Mouse (Mus musculus): ENCODE results near the gene Pde6c. TPM values are rescaled to one million over a fixed set of nuclear protein-coding genes. Genes with fewer than 3 reads are reported as not detected.

The Pde6c gene
- polyA plus RNA-seq (2012; ENCODE audit: low replicate concordance) = not detected in 2 replicates

DNA sequence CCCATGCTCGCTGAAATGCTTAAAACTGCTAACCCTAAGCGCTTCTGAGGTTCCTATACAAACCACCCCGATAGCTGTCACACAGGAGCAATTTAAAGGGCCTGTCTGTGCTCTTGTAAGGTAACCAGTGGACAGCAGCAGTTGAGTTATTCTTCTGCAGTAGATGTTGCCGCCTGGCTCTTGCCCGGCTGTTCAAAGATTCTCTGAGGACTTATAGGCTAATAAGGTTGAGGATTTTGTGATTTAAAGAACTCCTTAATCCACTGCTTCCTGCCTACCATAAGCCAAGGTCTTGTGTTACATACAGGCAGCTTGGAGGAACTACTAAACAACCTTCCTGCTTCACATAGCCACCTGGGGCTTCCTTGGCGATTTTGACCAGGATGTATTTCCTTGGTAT lies at the start of gene Pde6c:
Gene Pde6c (plus strand): TSS at position 301 of the 400 bp plus-strand sequence.

DNA sequence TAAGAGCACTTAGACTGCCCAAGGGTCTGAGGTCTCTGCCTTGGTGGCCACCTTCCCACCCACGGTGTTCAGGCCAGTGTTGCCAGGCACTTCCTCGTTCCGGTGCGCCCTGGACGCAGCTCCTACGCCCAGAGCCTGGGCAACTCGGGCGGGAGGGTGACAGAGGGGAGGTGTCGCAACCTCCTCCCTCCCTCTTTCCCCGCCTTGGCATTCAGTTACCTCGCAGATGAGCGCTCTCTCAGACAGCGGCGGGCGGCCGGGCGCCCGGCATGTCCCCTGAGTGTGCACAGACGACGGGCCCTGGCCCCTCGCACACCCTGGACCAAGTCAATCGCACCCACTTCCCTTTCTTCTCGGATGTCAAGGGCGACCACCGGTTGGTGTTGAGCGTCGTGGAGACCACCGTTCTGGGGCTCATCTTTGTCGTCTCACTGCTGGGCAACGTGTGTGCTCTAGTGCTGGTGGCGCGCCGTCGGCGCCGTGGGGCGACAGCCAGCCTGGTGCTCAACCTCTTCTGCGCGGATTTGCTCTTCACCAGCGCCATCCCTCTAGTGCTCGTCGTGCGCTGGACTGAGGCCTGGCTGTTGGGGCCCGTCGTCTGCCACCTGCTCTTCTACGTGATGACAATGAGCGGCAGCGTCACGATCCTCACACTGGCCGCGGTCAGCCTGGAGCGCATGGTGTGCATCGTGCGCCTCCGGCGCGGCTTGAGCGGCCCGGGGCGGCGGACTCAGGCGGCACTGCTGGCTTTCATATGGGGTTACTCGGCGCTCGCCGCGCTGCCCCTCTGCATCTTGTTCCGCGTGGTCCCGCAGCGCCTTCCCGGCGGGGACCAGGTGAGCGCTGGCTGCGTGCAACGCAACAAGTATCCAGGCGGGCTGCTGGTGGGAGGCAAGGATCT lies 35.5 kb upstream of the Pde6c start, which contains the start of gene Ffar4:
Gene Ffar4 (plus strand): TSS at position 214 of the 901 bp plus-strand sequence.

DNA sequence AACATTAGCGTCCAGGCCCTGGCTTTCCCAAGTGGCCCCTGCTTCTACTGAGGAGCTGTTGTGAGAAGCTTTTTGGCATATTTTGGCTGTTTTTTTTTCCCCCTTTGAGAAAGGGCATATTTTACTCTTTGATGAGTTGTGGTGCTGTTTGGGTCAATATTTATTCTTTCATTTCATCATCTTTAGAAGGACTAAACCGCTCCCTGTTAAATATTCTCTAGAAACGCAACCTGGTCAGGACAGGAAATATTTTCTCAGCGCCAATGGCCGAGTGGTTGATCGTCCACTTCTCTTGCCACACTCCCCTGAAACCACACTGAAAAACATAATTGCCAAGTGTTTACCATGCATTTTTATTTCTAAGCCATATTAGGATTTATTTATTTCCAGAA lies 7.4 kb upstream of the Pde6c start, which contains the start of gene Rbp4:
Gene Rbp4 (minus strand): TSS at position 63 of the 392 bp plus-strand sequence.

DNA sequence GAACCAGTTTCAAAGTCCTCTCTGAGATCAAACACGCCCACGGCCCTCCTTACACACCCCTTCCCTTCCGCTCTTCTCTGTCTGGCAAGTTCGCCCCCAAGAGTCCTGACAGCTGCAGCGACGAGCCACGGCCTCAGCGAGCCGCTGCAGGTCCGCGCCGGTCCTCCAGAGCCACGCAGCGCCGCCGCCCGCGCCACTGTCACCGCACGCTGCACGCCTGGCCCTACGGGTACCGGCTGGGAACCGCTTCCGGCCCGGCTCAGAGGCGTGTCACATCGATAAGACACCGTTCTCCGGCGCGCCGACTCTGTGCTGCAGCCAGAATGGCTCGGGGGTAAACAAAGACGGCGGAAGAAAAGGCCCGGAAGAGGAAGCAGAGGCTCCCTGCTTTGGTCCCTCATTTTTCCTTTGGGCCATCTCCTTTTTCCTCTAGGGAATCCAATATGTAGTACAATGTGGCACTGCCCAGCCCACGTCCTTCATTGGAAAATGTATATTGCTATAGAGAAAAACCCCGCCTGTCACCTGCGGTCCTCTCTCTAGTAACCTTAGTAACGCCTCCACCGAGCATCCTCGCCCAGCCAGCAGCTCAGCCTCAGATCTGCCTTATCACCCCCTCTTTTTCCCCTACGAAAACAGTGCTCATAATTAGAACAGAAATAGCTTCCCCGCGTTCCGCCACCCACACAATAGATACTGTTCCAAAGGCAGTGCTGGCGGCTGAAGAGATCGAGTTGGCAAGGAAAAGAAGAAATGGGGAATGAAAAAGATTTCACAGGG lies 91.5 kb downstream of the Pde6c start, which contains the start of gene Fra10ac1:
Gene Fra10ac1 (minus strand): TSS at position 252 of the 780 bp plus-strand sequence.

Other genes starting within 250 kb of the Pde6c start
- gene Myof, start 89.2 kb upstream of the Pde6c start, polyA plus RNA-seq (2012; ENCODE audit: low replicate concordance) = 1.4 and 3.9 TPM in 2 replicates
- 0.28 and 0.70 TPM in 2 replicates for gene Cep55, start 77.8 kb upstream of the Pde6c start, polyA plus RNA-seq (2012; ENCODE audit: low replicate concordance)
- not detected in 2 replicates for gene Ffar4, start 35.7 kb upstream of the Pde6c start, polyA plus RNA-seq (2012; ENCODE audit: low replicate concordance)
- gene Rbp4, start 7.5 kb upstream of the Pde6c start, polyA plus RNA-seq (2012; ENCODE audit: low replicate concordance) = not detected in 2 replicates
- gene Fra10ac1, start 91.4 kb downstream of the Pde6c start, polyA plus RNA-seq (2012; ENCODE audit: low replicate concordance) = 3.9 and 10.4 TPM in 2 replicates
- gene Lgi1, start 131.8 kb downstream of the Pde6c start, polyA plus RNA-seq (2012; ENCODE audit: low replicate concordance) = not detected in 2 replicates